Mouse (Mus musculus) spleen, postnatal 36 days (tissue): ENCODE results near the gene Nup210.

ENCODE experiments used
- DNase-seq, 2 experiments: peaks; one replicate each; pipeline ENCODE4 v3.0.0; 2022; ENCODE audit warnings: low spot score in 2 of 2, mixed read lengths in 1 of 2

Nup210 gene

GRCm38 (mm10) chr6:91116244-91117145 lies at the start of gene Nup210:
Gene Nup210 (minus strand): TSS chr6:91116829.
- peak; percentile 91 to 92 for DNase-seq

GRCm38 (mm10) chr6:91165210-91165609 lies 48.6 kb upstream of the Nup210 start:
- peak; percentile 47 to 49 for DNase-seq

GRCm38 (mm10) chr6:91164584-91164983 lies 48.0 kb upstream of the Nup210 start:
- no peak for DNase-seq

GRCm38 (mm10) chr6:91163195-91163911 lies 46.7 kb upstream of the Nup210 start:
- peak; percentile 55 to 76 for DNase-seq

GRCm38 (mm10) chr6:91162314-91162713 lies 45.7 kb upstream of the Nup210 start:
- DNase-seq, result no peak

- no peak for DNase-seq
Observed at GRCm38 (mm10) chr6:91161506-91162235, 45.0 kb upstream of the Nup210 start.

GRCm38 (mm10) chr6:91160976-91161375 lies 44.3 kb upstream of the Nup210 start:
- no peak for DNase-seq

- no peak for DNase-seq
Observed at GRCm38 (mm10) chr6:91160399-91160798, 43.8 kb upstream of the Nup210 start.

- DNase-seq, result no peak
Observed at GRCm38 (mm10) chr6:91159047-91159446, 42.4 kb upstream of the Nup210 start.

- no peak for DNase-seq
Observed at GRCm38 (mm10) chr6:91157237-91157570, 40.6 kb upstream of the Nup210 start.

GRCm38 (mm10) chr6:91156554-91157236 lies 40.1 kb upstream of the Nup210 start, which contains the start of gene Hdac11:
Gene Hdac11 (plus strand): TSS chr6:91156665.
- DNase-seq, result peak; percentile 86 to 87

- DNase-seq, result no peak
Observed at GRCm38 (mm10) chr6:91156062-91156461, 39.4 kb upstream of the Nup210 start.

- DNase-seq, result no peak
Observed at GRCm38 (mm10) chr6:91155286-91155685, 38.7 kb upstream of the Nup210 start.

GRCm38 (mm10) chr6:91154685-91155084 lies 38.1 kb upstream of the Nup210 start:
- no peak for DNase-seq

GRCm38 (mm10) chr6:91153549-91154064 lies 37.0 kb upstream of the Nup210 start:
- peak; percentile 32 to 43 for DNase-seq

GRCm38 (mm10) chr6:91152892-91153548 lies 36.4 kb upstream of the Nup210 start:
- no peak for DNase-seq

GRCm38 (mm10) chr6:91147152-91147770 lies 30.6 kb upstream of the Nup210 start:
- DNase-seq, result no peak

- no peak for DNase-seq
Observed at GRCm38 (mm10) chr6:91146443-91147151, 30.0 kb upstream of the Nup210 start.

- no peak for DNase-seq
Observed at GRCm38 (mm10) chr6:91145572-91145971, 28.9 kb upstream of the Nup210 start.

GRCm38 (mm10) chr6:91145056-91145455 lies 28.4 kb upstream of the Nup210 start:
- no peak for DNase-seq
